ENCODE assay signal across 21 mouse cellular contexts in genomic region chr16:45780001-45780400, GRCm38 (mm10). TPM values are rescaled to one million over a fixed set of nuclear protein-coding genes. Genes with fewer than 3 reads are reported as not detected.
DNase-seq lines count a peak whose midpoint lies in the region; ATAC-seq and TF ChIP-seq lines count a peak whose summit lies in the region.
"Had no signal": no experiment of that assay in that cellular context is flagged by ENCODE, and none has a peak within 500 bp of the region (broad histone marks: within the 10 kb centered on the region; RNA-seq: fewer than 3 reads in every experiment).

No protein-coding gene starts in this region.

- peak; percentile 13 for DNase-seq in thymus, postnatal 0 days (ENCODE audit: low spot score)
- no peak for DNase-seq in thymus, adult 18-20 months
- peak; percentile 5 to 20 for DNase-seq in thymus, postnatal 36 days
- no peak for DNase-seq in kidney, adult 2 months
- no peak for DNase-seq in B cell, adult 2 months
- no peak for DNase-seq in right cerebral cortex, adult 18-20 months
- DNase-seq: adrenal gland, postnatal 10 days; cerebellum, adult 11 months; cerebellum, adult 9-10 months; cerebellum, postnatal 36 days; gastrocnemius, adult 2 months; gastrocnemius, postnatal 25 days; heart, postnatal 10 days; heart, postnatal 4 days had no signal

- H3K27me3 ChIP-seq in kidney, adult 2 months (replicated peaks; ENCODE audit: control insufficient read depth, insufficient read depth, low read length): no peaks in the 10 kb centered on the region
- H3K27me3 ChIP-seq: hindbrain, embryonic 13.5 days had no signal

- TF ChIP-seq POLR2A in kidney, adult 2 months (IDR thresholded peaks at IDR 0.05; ENCODE audit: low read depth, low read length): no peak

- 59% methylated on average over 6 of the region's 6 CpGs for WGBS in kidney, adult 2 months

- H3K4me3 ChIP-seq in kidney, adult 2 months (ENCODE audit: insufficient read depth, low read depth, low read length): no peak overlapping the region
- H3K4me3 ChIP-seq: embryonic facial prominence, embryonic 10.5 days; gastrocnemius, adult 2 months; heart, embryonic 10.5 days; hindbrain, embryonic 13.5 days had no signal

- TF ChIP-seq CTCF in kidney, adult 2 months (conservative IDR thresholded peaks at IDR 0.05; ENCODE audit: insufficient read depth, insufficient read length, low read depth, low read length): no peak

- H3K36me3 ChIP-seq in kidney, adult 2 months (ENCODE audit: control insufficient read depth, insufficient read depth, low read length): peaks cover 26% of the 10 kb centered on the region

- no peaks in the 10 kb centered on the region for H3K4me1 ChIP-seq in kidney, adult 2 months (ENCODE audit: control insufficient read depth, insufficient read depth, low read length)
- H3K4me1 ChIP-seq: embryonic facial prominence, embryonic 10.5 days; heart, embryonic 10.5 days; hindbrain, embryonic 13.5 days had no signal

- no peak overlapping the region for H3K27ac ChIP-seq in kidney, adult 2 months (ENCODE audit: insufficient read depth, low read depth, low read length)
- H3K27ac ChIP-seq: embryonic facial prominence, embryonic 10.5 days; gastrocnemius, adult 2 months; heart, embryonic 10.5 days; hindbrain, embryonic 13.5 days; hindbrain, postnatal 0 days had no signal

- peak; percentile 84 for ATAC-seq in CD4-positive, CD25-positive, alpha-beta regulatory T cell, adult 4 months
- ATAC-seq in inflammation-experienced regulatory T-cells, adult 6 months: peak; percentile 77
- ATAC-seq: forebrain, embryonic 14.5 days; hindbrain, postnatal 0 days had no signal

RNA-seq across cellular contexts. Expression of gene Abhd10, which starts 37.2 kb away (rescaled TPM):
- polyA plus RNA-seq in thymus, postnatal 0 days (2015; fragmentation: Nextera tagmentation; extraction: Ambion mirVana): 34.3 and 39.5 TPM in 2 replicates
- polyA plus RNA-seq in CD4-positive, CD25-positive, alpha-beta regulatory T cell, adult 4 months (2017; shearing (Covaris generic)): 10 to 100 TPM; 19.1 to 29.5 TPM
- 10 to 100 TPM; 22.7 to 25.9 (median 24.1) TPM for polyA plus RNA-seq in inflammation-experienced regulatory T-cells, adult 6 months (2017; shearing (Covaris generic))
- 8.0 and 9.2 TPM in 2 replicates for polyA plus RNA-seq in kidney, adult 2 months (2012; rRNA removed)

RNA-seq across cellular contexts. Expression of gene Tagln3, which starts 55.6 kb away (rescaled TPM):
- polyA plus RNA-seq in thymus, postnatal 0 days (2015; fragmentation: Nextera tagmentation; extraction: Ambion mirVana): 0.33 and 0.46 TPM in 2 replicates
- polyA plus RNA-seq in CD4-positive, CD25-positive, alpha-beta regulatory T cell, adult 4 months (2017; shearing (Covaris generic)): not detected
- polyA plus RNA-seq in inflammation-experienced regulatory T-cells, adult 6 months (2017; shearing (Covaris generic)): 1 to 10 TPM in 1 of 3 experiments, under 1 TPM in 1, not detected in 1; 0.55 to 1.1 TPM
- polyA plus RNA-seq in kidney, adult 2 months (2012; rRNA removed): 0.77 and 1.3 TPM in 2 replicates

Comparison
In these comparisons a context has a peak if more than half of its experiments do, and no peak if none do; other contexts are left out.
1. DNase-seq: peak in thymus, postnatal 0 days (single experiment) and thymus, postnatal 36 days (2 of 2); none in thymus, adult 18-20 months (0 of 2), kidney, adult 2 months (single experiment), B cell, adult 2 months (0 of 2) and right cerebral cortex, adult 18-20 months (single experiment).